Mouse (Mus musculus) cerebellum, adult 2 months (tissue): ENCODE data around the gene Oscp1. TPM values are rescaled to one million over a fixed set of nuclear protein-coding genes. Genes with fewer than 3 reads are reported as not detected.
"Not testable (repeated sequence)": the region's sequence is repeated elsewhere in the genome, so short reads cannot be mapped to it uniquely, and the experiment has no call there.

Experiments
- DNase-seq, 2 experiments: peaks; one replicate each; pipeline ENCODE4 v3.0.0; 2021
- H3K27ac ChIP-seq: fragments of 200-500 bp; 2 replicates; pipeline ENCODE4 v1.5.1; 2012; ENCODE audit warnings: low read length, control low read depth, inconsistent platforms; ENCODE audit not compliant: insufficient read depth
- H3K27me3 ChIP-seq: fragments of 200-500 bp; 2 replicates; pipeline ENCODE4 v1.6.1; 2012; ENCODE audit warnings: inconsistent platforms, mild to moderate bottlenecking, low read length, moderate library complexity; ENCODE audit not compliant: control insufficient read depth, insufficient read depth
- H3K4me1 ChIP-seq: fragments of 200-500 bp; 2 replicates; pipeline ENCODE4 v1.6.1; 2011; ENCODE audit warnings: low read length; ENCODE audit not compliant: control insufficient read depth, insufficient read depth
- H3K4me3 ChIP-seq: fragments of 200-500 bp; replicated peaks from 2 replicates; pipeline ENCODE3; 2011; ENCODE audit warnings: mild to moderate bottlenecking, low read depth, low read length, control low read depth; ENCODE audit not compliant: insufficient read depth
- CTCF ChIP-seq: fragments of 200-500 bp; IDR thresholded peaks from 2 replicates; pipeline ENCODE4 v1.5.1; 2011; ENCODE audit warnings: low read depth, mild to moderate bottlenecking, control low read depth, low read length, moderate library complexity, borderline replicate concordance; ENCODE audit not compliant: insufficient read depth
- POLR2A ChIP-seq: fragments of 200-500 bp; IDR thresholded peaks from 2 replicates; pipeline ENCODE4 v1.6.1; 2011; ENCODE audit warnings: low read length, control low read depth, borderline replicate concordance; ENCODE audit not compliant: insufficient read depth
- WGBS: fragments of 180-500 bp; shearing (Covaris S2); methylation state at CpG from one replicate; pipeline ENCODE4 v1.1.7; 2018; 5-methylcytosine and 5-hydroxymethylcytosine counted together
- polyA plus RNA-seq: library from polyadenylated mRNA; depleted of rRNA; stranded (reverse); fragments of >200 nt; gene quantifications from 2 replicates; pipeline ENCODE4 v1.2.3, GENCODE M21; 2012

Gene Oscp1
- polyA plus RNA-seq, 1 experiment: 12.8 TPM

DNA sequence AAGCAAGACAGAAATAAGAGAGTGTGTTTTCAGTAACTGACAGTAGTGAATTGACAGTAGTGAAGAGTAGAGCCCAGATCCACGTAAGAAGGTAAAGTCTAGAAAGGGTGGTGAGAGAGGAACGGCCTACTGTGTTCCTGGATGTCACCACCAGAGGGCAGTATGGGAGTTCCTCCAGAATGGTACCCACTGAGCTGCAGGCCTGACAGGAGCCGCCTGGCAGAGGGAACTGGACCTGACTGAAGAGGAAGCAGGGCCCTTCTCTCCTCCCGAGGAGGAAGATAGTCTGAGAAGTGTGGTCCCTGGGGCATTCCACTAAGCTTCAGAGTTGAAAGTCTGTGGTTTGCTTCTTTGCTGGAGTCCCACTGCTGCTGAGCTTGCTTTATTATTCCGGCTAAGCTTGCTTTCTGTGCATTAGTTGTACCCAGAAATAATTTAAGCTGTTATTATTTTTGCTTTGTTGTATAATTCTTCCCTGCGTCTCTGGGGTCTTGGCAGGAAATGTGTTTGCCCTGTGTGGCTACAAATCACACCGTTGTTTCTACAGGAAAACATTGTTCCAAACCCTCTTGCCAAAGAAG, 27.7 kb downstream of the Oscp1 start:
- WGBS: 12% methylated on average over 7 of the region's 7 CpGs
- no peak overlapping the region for H3K4me3 ChIP-seq
- H3K27ac ChIP-seq: 0 out of 2 replicates have a peak overlapping the region, but pooled peaks have one; percentile 0
- peak; percentile 85 to 87 for DNase-seq
- H3K4me1 ChIP-seq: no peaks in the 10 kb centered on the region
- TF ChIP-seq POLR2A: no peak; the same call in 1 of the 2 replicates
- peak; percentile 95 for TF ChIP-seq CTCF
- H3K27me3 ChIP-seq: no peaks in the 10 kb centered on the region

DNA sequence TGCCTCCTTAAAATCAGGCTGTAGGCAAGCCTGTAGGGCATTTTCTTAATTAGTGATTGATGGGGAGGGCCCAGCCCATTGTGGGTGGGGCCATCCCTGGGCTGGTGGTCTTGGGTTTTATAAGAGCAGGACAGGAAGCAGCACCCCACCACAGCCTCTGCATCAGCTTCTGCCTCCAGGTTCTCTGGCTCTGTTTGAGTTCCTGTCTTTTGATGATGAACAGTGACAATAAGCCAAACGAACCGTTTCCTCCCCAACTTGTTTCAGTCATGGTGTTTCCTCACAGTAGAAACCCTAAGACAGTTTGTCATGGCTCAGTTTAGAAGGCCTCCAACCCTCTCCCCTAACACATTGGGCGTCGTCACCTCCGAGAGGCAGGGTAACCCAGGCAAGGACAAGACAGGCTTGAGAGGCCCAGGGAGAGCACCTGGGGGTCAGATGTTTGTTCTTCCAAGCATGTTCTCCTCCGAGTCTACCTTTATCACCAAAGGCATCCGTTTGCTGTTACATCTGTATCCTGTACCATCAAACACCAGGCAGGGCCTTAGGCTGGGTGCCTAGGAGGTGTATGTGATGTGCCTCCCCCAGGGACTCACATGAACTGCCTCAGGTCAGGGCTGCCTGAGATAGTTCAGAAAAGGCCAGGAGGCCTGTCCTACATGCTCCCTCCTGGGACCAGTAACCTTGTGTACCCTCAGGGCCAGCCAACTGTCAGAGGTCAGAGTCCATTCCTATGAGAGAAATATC, 31.9 kb downstream of the Oscp1 start:
- WGBS: 84% methylated on average over 7 of the region's 7 CpGs
- no peaks in the 10 kb centered on the region for H3K27me3 ChIP-seq
- TF ChIP-seq CTCF: no peak
- no peak for TF ChIP-seq POLR2A

DNA sequence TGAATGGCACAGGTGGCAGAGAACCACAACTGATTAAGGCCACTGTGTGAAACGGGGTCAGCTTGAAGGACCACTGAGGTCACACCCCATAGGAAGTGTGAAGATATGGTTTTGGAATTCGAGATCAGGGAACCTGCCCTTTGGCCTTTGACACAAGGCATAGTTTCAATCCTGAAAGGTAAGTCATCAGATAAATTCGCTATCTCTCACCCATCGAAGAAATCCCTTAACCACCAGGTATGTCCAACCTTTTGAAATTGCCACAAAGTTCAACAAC, 32.4 kb downstream of the Oscp1 start:
- WGBS: 80% methylated on average over 4 of the region's 4 CpGs
- H3K4me3 ChIP-seq: no peak overlapping the region
- DNase-seq: no peak
- TF ChIP-seq POLR2A (no peak), CTCF (no peak)
- no peak overlapping the region for H3K27ac ChIP-seq
- no peaks in the 10 kb centered on the region for H3K4me1 ChIP-seq
- H3K27me3 ChIP-seq: no peaks in the 10 kb centered on the region

More for the DNA sequence above, 31.9 kb downstream of the Oscp1 start:
- Histone ChIP-seq H3K27ac (no peak overlapping the region), H3K4me1 (no peaks in the 10 kb centered on the region), H3K4me3 (no peak overlapping the region)
- no peak for DNase-seq

DNA sequence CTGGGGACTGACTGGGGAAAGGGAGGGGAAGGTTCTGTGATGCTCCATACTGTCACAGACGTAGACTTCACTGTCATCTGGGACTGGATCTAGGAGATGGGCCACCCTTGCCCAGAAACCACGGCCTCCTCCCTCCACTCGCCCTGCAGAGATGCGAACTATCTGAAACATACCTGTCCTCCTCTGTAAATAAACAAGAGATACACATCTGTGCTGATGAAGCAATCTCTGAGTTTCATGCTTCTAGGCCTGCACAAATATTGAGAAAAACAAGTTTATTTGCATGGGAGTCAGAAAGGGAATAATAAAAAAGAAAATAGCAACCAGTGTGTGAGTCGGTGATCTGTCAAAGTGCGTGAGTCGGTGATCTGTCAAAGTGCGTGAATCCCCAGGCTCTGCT, 33.5 kb downstream of the Oscp1 start:
- 85% methylated on average over 8 of the region's 8 CpGs for WGBS
- no peak overlapping the region for H3K4me3 ChIP-seq
- TF ChIP-seq CTCF: no peak
- TF ChIP-seq POLR2A: no peak
- H3K4me1 ChIP-seq: no peaks in the 10 kb centered on the region
- no peak for DNase-seq
- H3K27ac ChIP-seq: no peak overlapping the region
- no peaks in the 10 kb centered on the region for H3K27me3 ChIP-seq

DNA sequence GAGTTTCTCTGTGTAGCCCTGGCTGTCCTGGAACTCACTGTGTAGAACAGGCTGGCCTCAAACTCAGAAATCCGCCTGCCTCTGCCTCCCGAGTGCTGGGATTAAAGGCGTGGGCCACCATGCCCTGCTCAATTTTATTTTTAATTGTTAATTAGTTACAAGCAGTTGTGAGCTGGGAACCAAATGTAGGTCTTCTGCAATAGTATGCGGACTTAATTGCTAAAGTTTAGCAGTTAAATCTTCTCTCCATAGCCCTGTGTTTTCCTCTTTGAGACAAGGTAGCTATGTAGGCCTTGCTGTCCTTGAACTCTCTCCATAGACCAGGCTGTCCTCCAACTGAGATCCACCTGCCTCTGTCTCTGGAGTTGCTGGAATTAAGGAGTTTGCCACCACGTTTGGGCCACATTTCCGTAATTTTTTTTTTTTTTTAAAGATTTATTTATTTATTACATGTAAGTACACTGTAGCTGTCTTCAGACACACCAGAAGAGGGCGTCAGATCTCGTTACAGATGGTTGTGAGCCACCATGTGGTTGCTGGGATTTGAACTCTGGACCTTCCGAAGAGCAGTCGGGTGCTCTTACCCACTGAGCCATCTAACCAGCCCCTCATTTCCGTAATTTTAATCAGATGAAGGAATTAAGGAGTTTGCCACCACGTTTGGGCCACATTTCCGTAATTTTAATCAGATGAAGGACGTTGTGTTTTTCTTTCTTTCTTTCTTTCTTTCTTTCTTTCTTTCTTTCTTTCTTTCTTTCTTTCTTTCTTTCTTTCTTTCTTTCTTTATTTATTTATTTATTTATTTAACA, 37.5 kb downstream of the Oscp1 start:
- not testable (repeated sequence) for H3K4me1 ChIP-seq, DNase-seq, H3K27me3 ChIP-seq, H3K4me3 ChIP-seq, H3K27ac ChIP-seq
- 46% methylated on average over 14 of the region's 14 CpGs for WGBS

DNA sequence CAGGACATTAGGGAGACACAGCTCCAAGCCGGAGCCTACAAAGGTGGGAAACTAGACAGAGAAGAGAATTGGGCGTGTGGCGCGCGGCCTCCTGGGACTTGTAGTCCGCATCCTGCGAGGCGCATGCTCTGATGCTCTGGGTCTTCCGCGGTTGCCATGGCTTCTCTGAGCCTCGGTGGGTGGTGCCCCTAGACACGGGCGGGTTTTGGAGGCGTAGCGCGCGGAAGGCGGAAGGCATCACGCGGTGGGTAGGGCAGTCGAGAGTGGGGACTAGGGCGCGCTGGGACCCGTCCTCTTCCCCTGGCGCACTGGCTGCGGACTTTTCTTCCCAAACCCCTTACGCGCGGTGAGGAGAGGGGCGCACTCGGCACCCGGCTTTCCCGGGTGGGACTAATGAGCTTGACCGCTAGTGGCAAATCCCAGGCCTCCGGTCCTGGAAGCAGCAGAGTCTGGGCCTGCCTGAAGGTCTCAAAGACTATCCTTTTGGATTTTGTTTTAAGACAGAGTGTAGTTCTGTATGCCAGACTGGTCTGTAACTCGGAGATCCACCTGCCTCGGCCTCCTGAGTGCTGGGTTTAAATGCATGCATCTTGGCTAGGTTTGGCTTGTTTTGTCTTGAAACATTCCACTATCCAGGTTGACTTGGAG, 38.2 kb downstream of the Oscp1 start, which contains the start of gene Lsm10:
Gene Lsm10 (plus strand): TSS at position 160 of the 648 bp plus-strand sequence.
- DNase-seq: peak; percentile 93 to 95
- no peak within 1 kb of the TSS for H3K27ac ChIP-seq
- H3K4me1 ChIP-seq: no peaks in the 10 kb centered on the region
- 1% methylated on average over 37 of the region's 37 CpGs for WGBS
- no peak for TF ChIP-seq CTCF
- TF ChIP-seq POLR2A: peak; percentile 56; the same call in 1 of the 2 replicates
- no peaks in the 10 kb centered on the region for H3K27me3 ChIP-seq
- H3K4me3 ChIP-seq: peak within 1 kb of the TSS; percentile 61

DNA sequence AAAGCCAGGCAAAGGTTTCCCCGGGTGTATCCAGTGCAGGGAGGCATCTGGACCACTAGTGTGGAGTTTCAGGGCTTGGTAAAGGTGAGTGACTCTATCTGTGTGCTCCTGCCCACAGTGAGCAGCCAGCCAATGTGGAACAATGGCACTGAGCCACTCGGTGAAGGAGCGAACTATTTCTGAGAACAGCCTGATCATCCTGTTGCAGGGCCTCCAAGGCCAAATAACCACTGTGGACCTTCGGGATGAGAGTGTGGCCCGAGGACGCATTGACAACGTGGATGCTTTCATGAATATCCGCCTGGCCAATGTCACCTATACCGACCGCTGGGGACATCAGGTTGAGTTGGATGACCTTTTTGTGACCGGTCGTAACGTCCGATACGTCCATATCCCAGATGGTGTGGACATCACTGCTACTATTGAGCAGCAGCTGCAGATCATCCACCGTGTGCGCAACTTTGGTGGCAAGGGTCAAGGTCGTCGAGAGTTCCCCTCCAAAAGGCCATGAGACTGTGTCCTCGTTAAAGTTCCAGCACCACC, 39.4 kb downstream of the Oscp1 start:
- Histone ChIP-seq H3K27ac (no peak overlapping the region), H3K27me3 (no peaks in the 10 kb centered on the region), H3K4me1 (no peaks in the 10 kb centered on the region), H3K4me3 (no peak overlapping the region)
- DNase-seq: no peak
- 93% methylated on average over 20 of the region's 20 CpGs for WGBS
- TF ChIP-seq POLR2A (no peak), CTCF (no peak)
